Mouse (Mus musculus): ENCODE results near the gene Tlr6. TPM values are rescaled to one million over a fixed set of nuclear protein-coding genes. Genes with fewer than 3 reads are reported as not detected.

Tlr6 gene
- polyA plus RNA-seq, 1 experiment from 2014 or later, result 0.66 TPM

- no peak for ATAC-seq (ENCODE audit: insufficient read depth)
- no peaks in the 10 kb centered on the region for H3K4me1 ChIP-seq (ENCODE audit: insufficient read depth)
- no peak overlapping the region for H3K9ac ChIP-seq
- peaks cover 32% of the 10 kb centered on the region for H3K36me3 ChIP-seq (ENCODE audit: insufficient read depth)
- no peak for TF ChIP-seq CTCF (IDR thresholded peaks at IDR 0.05; ENCODE audit: low read depth)
- H3K27me3 ChIP-seq (ENCODE audit: insufficient read depth, low read length), result no peaks in the 10 kb centered on the region
- 85% methylated on average over 1 of the region's 1 CpGs for WGBS
- no peak overlapping the region for H3K4me2 ChIP-seq
- H3K4me3 ChIP-seq (ENCODE audit: low read depth, low read length), result no peak overlapping the region
- no peak for DNase-seq
- H3K27ac ChIP-seq (ENCODE audit: low read depth), result no peak overlapping the region
- H3K9me3 ChIP-seq (ENCODE audit: low read depth, low read length), result no peaks in the 10 kb centered on the region
Measured at GRCm38 (mm10) chr5:64989940-64990339, 30.0 kb upstream of the Tlr6 start.

GRCm38 (mm10) chr5:64985971-64986370 is 26.1 kb upstream of the Tlr6 start:
- no peak for TF ChIP-seq CTCF (IDR thresholded peaks at IDR 0.05; ENCODE audit: low read depth)
- no peak overlapping the region for H3K9ac ChIP-seq
- peaks cover 60% of the 10 kb centered on the region for H3K36me3 ChIP-seq (ENCODE audit: insufficient read depth)
- no peaks in the 10 kb centered on the region for H3K9me3 ChIP-seq (ENCODE audit: low read depth, low read length)
- ATAC-seq (ENCODE audit: insufficient read depth) (no peak; the same call in 1 of the 2 replicates), DNase-seq (peak; percentile 39)
- 55% methylated on average over 7 of the region's 7 CpGs for WGBS
- H3K4me1 ChIP-seq (ENCODE audit: insufficient read depth), result no peaks in the 10 kb centered on the region
- no peaks in the 10 kb centered on the region for H3K27me3 ChIP-seq (ENCODE audit: insufficient read depth, low read length)
- no peak overlapping the region for H3K4me3 ChIP-seq (ENCODE audit: low read depth, low read length)
- H3K27ac ChIP-seq (ENCODE audit: low read depth), result no peak overlapping the region
- H3K4me2 ChIP-seq, result no peak overlapping the region

DNA sequence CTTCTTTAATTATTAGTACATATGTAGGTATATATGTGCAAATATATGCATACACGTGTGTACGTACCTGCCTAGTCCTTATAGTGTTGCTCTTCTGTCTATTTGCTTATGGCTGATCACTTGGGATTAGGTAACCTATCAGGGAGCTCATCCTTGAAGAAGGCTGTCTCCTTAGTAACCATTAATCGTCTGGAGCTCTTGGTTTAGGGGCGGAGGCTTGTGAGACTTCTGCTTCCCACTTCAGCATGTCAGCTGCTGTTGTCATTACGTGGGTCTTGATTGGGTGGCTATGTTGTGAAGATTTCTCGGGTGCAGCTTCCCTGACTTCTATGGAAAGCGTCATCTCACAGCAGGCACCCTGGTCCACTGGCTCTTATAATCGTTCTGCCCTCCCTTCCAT is 17.2 kb upstream of the Tlr6 start:
- no peak overlapping the region for H3K27ac ChIP-seq (ENCODE audit: low read depth)
- 65% methylated on average over 8 of the region's 8 CpGs for WGBS
- no peak overlapping the region for H3K9ac ChIP-seq
- no peak for DNase-seq
- TF ChIP-seq CTCF (IDR thresholded peaks at IDR 0.05; ENCODE audit: low read depth), result no peak
- H3K9me3 ChIP-seq (ENCODE audit: low read depth, low read length), result no peaks in the 10 kb centered on the region
- H3K4me1 ChIP-seq (ENCODE audit: insufficient read depth), result no peaks in the 10 kb centered on the region
- no peaks in the 10 kb centered on the region for H3K27me3 ChIP-seq (ENCODE audit: insufficient read depth, low read length)
- no peak overlapping the region for H3K4me2 ChIP-seq
- peaks cover 27% of the 10 kb centered on the region for H3K36me3 ChIP-seq (ENCODE audit: insufficient read depth)
- no peak for ATAC-seq (ENCODE audit: insufficient read depth)
- no peak overlapping the region for H3K4me3 ChIP-seq (ENCODE audit: low read depth, low read length)

DNA sequence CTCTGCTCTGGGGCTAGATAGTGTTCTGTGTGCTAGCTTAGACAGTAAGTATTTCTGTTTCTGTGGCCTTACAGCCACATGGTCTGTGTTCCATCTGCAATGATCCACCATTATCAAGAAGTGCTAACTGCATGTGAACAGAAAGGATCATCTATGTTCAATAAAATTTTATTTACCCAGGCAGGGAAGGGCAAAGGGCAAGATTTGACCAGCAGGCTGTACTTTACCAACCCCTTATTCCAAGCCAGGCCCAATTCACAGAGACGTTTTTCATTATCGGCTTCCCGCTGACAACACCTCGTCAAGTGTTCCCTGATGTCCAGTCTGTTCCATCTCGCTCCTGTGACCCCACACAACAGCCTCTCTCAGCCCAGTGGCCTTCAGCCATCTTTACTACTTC is 15.2 kb upstream of the Tlr6 start:
- 70% methylated on average over 5 of the region's 5 CpGs for WGBS
- no peaks in the 10 kb centered on the region for H3K9me3 ChIP-seq (ENCODE audit: low read depth, low read length)
- no peaks in the 10 kb centered on the region for H3K4me1 ChIP-seq (ENCODE audit: insufficient read depth)
- no peak overlapping the region for H3K4me3 ChIP-seq (ENCODE audit: low read depth, low read length)
- TF ChIP-seq CTCF (IDR thresholded peaks at IDR 0.05; ENCODE audit: low read depth), result no peak
- H3K27me3 ChIP-seq (ENCODE audit: insufficient read depth, low read length), result no peaks in the 10 kb centered on the region
- DNase-seq (no peak), ATAC-seq (ENCODE audit: insufficient read depth) (no peak)
- no peak overlapping the region for H3K4me2 ChIP-seq
- H3K36me3 ChIP-seq (ENCODE audit: insufficient read depth), result peaks cover 7% of the 10 kb centered on the region
- no peak overlapping the region for H3K27ac ChIP-seq (ENCODE audit: low read depth)
- no peak overlapping the region for H3K9ac ChIP-seq

DNA sequence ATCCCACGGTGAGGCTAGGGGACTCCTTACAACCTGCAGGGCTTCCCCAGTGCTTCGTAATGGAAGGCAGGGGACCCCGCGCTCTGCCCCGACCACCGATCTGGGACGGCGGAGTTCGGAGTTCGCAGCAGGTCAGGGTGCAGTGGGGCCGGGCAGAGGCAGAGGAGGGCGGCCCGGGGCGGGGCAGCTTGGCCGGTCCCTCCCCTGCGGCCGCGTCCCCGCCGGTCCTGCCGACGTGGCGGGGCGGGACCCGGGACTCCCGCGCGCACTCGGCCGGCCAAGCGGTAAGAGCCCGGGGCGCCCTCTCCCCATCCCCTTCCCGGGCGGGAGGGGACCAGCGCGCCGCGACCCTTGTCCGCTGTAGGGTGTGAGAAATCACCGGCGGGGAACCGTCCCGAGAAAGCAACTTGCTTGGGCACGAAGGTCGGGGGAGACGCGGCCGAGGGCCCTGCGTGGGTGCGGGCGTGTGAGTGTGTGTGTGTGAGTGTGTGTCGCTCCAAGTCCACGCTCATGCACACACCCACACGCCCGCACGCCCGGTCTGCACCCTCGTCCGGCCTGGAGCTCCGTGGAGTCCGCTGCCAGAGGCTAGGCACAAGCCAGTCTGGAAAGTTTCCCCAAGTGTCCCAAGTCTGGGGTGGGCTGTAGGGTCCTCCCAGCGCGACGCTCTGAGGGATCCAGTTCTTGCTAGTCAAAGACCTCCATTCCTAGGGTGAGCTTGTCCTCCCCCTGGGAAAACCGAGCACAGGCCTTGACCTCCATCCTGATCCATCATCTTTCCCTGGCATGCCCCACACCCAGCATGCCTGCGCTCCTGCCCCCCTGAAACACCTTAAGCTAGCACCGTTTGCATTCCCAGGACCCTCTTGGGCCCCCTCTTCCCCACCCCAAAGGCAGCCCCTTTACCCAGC is 10.2 kb upstream of the Tlr6 start, which contains the start of gene Fam114a1:
Gene Fam114a1 (plus strand): TSS at position 211 of the 911 bp plus-strand sequence.
- TF ChIP-seq CTCF (IDR thresholded peaks at IDR 0.05; ENCODE audit: low read depth), result no peak
- Histone ChIP-seq H3K4me2 (peak within 1 kb of the TSS; percentile 76), H3K36me3 (ENCODE audit: insufficient read depth) (no peaks in the 10 kb centered on the region), H3K4me1 (ENCODE audit: insufficient read depth) (no peaks in the 10 kb centered on the region), H3K27ac (ENCODE audit: low read depth) (peak within 1 kb of the TSS; percentile 87), H3K9ac (peak within 1 kb of the TSS; percentile 92), H3K27me3 (ENCODE audit: insufficient read depth, low read length) (no peaks in the 10 kb centered on the region), H3K4me3 (ENCODE audit: low read depth, low read length) (peak within 1 kb of the TSS; percentile 71), H3K9me3 (ENCODE audit: low read depth, low read length) (no peaks in the 10 kb centered on the region)
- peak; percentile 91 for ATAC-seq (ENCODE audit: insufficient read depth)
- DNase-seq, result peak; percentile 87
- WGBS, result under 1% methylated on average over 65 of the region's 68 CpGs

DNA sequence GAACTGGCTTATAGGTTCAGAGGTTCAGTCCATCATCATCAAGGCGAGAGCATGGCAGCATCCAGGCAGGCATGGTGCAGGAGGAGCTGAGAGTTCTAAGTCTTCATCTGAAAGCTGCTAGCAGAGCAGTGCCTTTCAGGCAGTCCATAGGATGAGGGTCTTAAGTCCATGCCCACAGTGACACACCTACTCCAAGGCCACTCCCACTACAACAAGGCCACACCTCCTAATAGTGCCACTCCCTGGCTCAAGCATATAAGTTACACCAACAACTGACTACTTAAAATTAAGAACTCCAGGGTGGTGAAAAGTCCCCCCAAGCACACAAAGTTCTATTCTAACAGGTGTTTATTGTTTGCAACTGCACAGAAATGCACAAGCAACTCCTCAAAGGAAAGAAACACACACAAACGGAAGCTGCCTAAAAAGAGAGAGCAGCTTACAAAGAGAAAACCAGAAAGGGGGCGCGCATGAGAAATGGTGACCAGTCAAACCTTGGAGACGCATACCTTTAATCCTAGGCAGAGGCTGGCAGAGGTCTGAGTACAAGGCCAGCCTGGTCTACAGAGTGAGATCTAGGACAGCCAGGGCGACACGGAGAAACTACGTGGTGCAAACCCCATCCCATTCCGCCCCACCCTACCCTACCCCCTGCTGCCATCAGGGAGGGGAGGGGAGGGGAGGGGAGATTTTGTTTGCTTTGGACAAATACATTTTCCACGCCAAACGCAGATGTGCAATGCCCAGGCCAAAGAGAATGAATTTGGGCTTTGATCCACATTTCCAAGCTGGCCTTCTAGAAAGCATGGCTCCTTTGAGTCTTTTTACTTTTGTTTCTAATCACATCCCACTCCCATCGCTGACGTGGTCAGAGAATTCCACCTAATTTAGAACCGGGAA is 9.3 kb upstream of the Tlr6 start:
- DNase-seq, result peak; percentile 75
- Histone ChIP-seq H3K4me2 (peak overlapping the region; percentile 76), H3K4me1 (ENCODE audit: insufficient read depth) (no peaks in the 10 kb centered on the region), H3K9me3 (ENCODE audit: low read depth, low read length) (no peaks in the 10 kb centered on the region), H3K27ac (ENCODE audit: low read depth) (peak overlapping the region; percentile 87), H3K4me3 (ENCODE audit: low read depth, low read length) (peak overlapping the region; percentile 71), H3K36me3 (ENCODE audit: insufficient read depth) (no peaks in the 10 kb centered on the region), H3K9ac (peak overlapping the region; percentile 92), H3K27me3 (ENCODE audit: insufficient read depth, low read length) (no peaks in the 10 kb centered on the region)
- TF ChIP-seq CTCF (IDR thresholded peaks at IDR 0.05; ENCODE audit: low read depth), result no peak
- 6% methylated on average over 14 of the region's 14 CpGs for WGBS
- peak; percentile 79 for ATAC-seq (ENCODE audit: insufficient read depth)

DNA sequence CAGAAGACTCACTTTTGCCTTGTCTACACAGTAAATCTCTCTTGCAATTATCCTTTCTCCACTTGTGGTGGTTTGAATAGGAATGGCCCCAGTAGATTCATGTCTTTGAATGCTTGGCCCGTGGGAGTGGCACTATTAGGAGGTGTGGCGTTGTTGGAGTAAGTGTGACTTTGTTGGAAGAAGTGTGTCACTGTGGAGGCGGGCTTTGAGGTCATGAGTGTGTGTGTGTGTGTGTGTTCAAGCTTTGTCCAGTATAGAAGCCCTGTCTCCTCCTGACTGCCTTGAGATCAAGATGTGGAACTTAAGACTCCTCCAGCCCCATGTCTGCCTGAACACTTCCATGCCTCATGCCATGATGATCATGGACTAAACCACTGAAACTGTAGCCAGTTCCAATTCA is 3.8 kb upstream of the Tlr6 start:
- no peaks in the 10 kb centered on the region for H3K9me3 ChIP-seq (ENCODE audit: low read depth, low read length)
- ATAC-seq (ENCODE audit: insufficient read depth), result no peak
- H3K9ac ChIP-seq, result no peak overlapping the region
- no peaks in the 10 kb centered on the region for H3K36me3 ChIP-seq (ENCODE audit: insufficient read depth)
- no peak overlapping the region for H3K27ac ChIP-seq (ENCODE audit: low read depth)
- no peak for DNase-seq
- H3K4me2 ChIP-seq, result no peak overlapping the region
- no peaks in the 10 kb centered on the region for H3K4me1 ChIP-seq (ENCODE audit: insufficient read depth)
- H3K27me3 ChIP-seq (ENCODE audit: insufficient read depth, low read length), result no peaks in the 10 kb centered on the region
- 86% methylated on average over 3 of the region's 3 CpGs for WGBS
- H3K4me3 ChIP-seq (ENCODE audit: low read depth, low read length), result no peak overlapping the region
- no peak for TF ChIP-seq CTCF (IDR thresholded peaks at IDR 0.05; ENCODE audit: low read depth)

Data from lung, embryonic 14.5 days (tissue).